Mouse (Mus musculus): ENCODE measurements around the gene Gng10. TPM values are rescaled to one million over a fixed set of nuclear protein-coding genes. Genes with fewer than 3 reads are reported as not detected.

Gene Gng10
- total RNA-seq, 2 experiments from 2014 or later: 58.5 to 82.0 TPM

GRCm38 (mm10) chr4:59009696-59010095 lies 25.2 kb upstream of the Gng10 start:
- ATAC-seq (replicated peaks; ENCODE audit: low FRiP score, low TSS enrichment, poor library complexity, severe bottlenecking): no peak

GRCm38 (mm10) chr4:59011446-59011845 lies 23.4 kb upstream of the Gng10 start:
- peak; percentile 56 for ATAC-seq (replicated peaks; ENCODE audit: low FRiP score, low TSS enrichment, poor library complexity, severe bottlenecking)

DNA sequence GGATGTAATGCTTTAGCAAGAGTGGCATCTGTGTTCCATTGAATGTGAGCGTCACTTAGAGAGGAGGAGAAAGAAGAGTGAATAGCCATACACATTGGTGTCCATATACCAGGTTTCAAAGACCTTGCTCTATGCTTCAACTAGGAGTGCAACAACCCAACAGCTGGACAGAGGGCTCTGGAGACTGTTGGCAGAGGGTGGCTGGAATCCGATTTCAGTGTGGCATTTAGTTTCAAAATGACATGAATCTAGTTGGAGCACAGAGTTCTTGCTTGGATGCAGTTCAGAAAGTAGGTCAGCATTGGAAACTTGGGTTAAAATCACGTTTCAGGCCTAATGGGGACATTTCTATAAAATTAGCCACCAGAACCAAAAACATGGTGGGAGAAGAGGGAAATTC lies 19.7 kb upstream of the Gng10 start:
- ATAC-seq (replicated peaks; ENCODE audit: low FRiP score, low TSS enrichment, poor library complexity, severe bottlenecking): no peak

GRCm38 (mm10) chr4:59016922-59017321 lies 18.0 kb upstream of the Gng10 start:
- ATAC-seq (replicated peaks; ENCODE audit: low FRiP score, low TSS enrichment, poor library complexity, severe bottlenecking): no peak; the same call in 1 of the 2 replicates

DNA sequence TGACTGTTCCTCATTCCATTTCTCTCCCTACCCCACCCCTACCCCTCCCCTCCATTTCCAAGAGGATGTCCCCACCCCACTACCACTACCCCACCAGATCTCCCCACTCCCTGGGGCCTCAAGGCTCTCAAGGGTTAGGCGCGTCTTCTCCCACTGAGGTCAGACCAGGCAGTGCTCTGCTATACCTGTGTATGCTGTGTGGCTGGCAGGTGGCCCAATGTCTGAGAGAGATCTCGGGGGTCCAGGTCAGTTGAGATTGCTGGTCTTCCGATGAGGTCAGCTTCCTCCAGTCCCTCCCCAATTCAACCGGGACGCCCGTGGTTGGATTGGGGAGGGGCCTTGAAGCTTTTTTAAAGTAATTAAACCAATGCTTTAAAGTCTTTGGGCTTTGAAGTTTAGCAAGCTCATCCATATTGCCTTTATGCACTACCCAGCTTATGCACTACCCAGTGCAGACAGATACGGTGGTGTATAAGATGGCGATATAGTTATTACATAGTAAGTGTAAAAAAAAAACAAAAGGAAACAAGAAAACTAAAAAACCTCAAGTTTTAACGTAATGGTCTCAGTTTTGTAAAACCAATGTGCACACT lies 467 bp upstream of the Gng10 start:
- no peak for ATAC-seq (replicated peaks; ENCODE audit: low FRiP score, low TSS enrichment, poor library complexity, severe bottlenecking)

DNA sequence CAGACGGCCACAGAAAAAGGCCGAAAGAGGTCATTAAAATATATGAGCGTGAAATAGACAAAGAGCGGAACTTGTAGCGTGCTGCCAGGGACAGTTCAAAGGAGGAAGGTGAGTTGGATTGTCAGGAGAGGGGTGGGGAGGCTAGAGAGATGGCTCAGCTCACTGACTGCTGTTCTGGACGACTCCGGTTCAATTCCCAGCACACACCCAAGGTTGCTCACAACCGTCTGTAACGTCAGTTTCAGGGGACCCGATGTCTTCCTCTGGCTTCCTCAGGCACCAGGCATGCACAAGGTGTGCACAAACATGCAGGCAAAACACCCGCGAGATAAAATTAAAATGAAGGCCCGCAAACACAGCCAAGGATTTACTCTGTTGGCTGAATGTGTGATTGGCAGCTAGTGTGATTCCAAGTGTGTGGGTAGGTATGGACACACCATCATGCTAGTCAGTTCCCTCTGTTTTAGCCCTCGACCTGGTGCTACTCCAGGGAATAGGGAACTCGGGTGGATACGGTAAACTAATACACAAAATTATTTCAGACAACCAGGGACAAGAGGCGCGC lies 980 bp downstream of the Gng10 start:
- ATAC-seq (replicated peaks; ENCODE audit: low FRiP score, low TSS enrichment, poor library complexity, severe bottlenecking): no peak

DNA sequence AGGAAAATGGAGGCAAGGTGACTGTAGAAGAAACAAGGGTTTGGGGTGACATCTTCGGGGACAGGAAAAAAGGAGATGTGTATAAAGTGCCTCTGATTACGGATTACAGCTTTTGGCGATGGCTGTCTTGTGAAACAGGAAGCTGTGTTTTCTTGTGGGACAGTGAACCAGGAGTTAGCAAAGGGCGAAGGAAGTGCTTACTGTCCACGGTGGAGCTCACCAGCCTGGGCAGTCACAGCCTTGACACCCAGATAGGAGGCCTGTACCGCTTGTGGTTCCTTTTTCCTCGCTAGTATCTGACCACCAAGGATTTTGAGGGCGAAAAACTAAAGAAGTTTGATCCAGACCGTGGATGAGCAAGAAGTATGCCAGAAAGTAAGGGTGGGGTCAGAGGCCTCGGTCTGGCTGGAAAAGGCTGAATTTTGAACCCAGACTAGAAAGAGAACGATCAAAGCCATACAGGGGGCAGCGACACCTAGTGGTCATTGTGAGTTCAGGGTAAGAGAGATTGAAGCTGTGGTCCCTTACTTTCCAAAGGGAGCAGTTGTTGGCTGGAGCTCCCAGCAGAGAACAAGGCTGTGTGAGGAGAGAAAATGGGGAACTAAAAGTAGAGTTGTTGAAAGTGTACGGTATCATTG lies 1.7 kb downstream of the Gng10 start:
- ATAC-seq (replicated peaks; ENCODE audit: low FRiP score, low TSS enrichment, poor library complexity, severe bottlenecking): peak; percentile 60

DNA sequence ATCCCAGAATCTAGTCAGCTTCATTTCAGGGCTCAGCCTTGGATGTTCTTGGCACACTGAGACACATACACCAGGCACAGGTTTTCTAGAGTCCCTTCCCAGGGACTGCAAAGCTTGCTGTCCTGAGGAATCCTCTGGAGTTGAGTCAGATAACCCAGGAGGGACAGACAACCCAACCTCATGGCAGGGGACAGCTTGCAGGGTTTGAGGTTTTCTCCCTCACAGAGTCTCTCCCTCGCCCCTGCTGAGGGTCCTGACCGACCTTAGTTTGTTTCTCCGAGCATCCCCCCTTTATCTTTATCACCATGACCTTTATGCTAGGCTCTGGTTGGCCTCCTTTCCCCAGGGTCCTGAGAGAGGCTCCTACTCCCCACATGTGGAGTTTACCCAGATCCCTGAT lies 2.6 kb downstream of the Gng10 start:
- ATAC-seq (replicated peaks; ENCODE audit: low FRiP score, low TSS enrichment, poor library complexity, severe bottlenecking): no peak

GRCm38 (mm10) chr4:59040397-59041287 lies 5.8 kb downstream of the Gng10 start:
- 0 out of 2 replicates have a peak, but pooled peaks have one; percentile 38 for ATAC-seq (replicated peaks; ENCODE audit: low FRiP score, low TSS enrichment, poor library complexity, severe bottlenecking)

DNA sequence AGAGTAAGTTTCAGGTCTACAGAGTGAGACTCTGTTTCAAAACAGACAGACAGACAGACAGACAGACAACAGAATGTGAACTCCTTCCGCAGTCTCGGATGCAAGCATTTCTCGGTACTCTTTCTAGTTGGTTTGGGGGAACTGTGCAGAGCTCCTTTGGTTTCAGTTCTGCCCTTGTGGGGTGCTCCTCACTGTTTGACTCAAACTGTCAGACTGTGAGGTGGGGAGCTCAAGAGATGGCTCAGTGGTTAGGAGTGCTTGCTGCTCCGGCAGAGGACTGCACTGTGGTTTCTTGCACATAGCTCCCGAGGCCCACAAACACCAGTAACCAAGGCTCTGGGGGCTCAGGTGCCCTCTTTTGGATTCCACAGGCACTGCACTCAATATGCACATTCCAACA lies 8.2 kb downstream of the Gng10 start:
- no peak for ATAC-seq (replicated peaks; ENCODE audit: low FRiP score, low TSS enrichment, poor library complexity, severe bottlenecking)

DNA sequence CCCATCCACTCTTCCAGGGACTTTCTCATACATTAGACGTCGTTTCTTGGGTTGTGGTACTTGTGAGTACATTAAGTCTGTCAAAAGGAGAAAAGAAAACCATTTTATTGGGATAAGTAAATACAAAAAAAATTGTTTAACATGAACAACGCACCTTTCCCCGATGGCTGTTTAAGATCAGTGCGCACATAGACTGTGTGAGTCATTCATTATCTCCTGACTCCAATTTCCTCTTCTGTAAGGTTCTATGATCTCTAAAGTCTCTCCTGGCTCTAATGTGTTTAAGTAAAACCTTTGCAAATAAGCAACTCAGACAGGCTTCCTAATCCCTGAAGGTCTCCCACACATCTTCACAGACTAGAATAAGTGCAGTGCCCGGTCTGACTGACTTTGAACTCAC lies 9.0 kb downstream of the Gng10 start:
- no peak for ATAC-seq (replicated peaks; ENCODE audit: low FRiP score, low TSS enrichment, poor library complexity, severe bottlenecking)

DNA sequence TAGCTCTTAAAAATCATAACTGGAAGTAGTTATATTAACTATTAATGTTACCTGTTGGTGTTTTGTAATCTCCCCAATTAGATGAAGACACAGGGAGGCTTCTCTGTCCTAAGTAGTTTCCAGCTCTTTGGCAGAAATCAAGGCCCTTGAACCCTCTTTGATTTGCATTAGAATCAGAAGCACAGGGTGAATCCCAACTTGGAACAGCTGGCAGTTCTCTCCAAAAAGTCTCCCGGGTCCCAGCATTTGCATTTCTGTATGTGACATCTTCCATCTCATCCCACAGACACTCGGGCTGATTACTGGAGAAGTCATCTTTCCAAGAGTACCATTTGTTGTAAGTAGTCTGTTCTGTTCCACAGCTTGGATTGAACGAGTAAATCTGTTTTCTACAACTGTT lies 12.3 kb downstream of the Gng10 start:
- ATAC-seq (replicated peaks; ENCODE audit: low FRiP score, low TSS enrichment, poor library complexity, severe bottlenecking): no peak

- ATAC-seq (replicated peaks; ENCODE audit: low FRiP score, low TSS enrichment, poor library complexity, severe bottlenecking): 0 out of 2 replicates have a peak, but pooled peaks have one; percentile 47
These were observed 16.2 kb downstream of the Gng10 start for GRCm38 (mm10) chr4:59051081-59051480.

DNA sequence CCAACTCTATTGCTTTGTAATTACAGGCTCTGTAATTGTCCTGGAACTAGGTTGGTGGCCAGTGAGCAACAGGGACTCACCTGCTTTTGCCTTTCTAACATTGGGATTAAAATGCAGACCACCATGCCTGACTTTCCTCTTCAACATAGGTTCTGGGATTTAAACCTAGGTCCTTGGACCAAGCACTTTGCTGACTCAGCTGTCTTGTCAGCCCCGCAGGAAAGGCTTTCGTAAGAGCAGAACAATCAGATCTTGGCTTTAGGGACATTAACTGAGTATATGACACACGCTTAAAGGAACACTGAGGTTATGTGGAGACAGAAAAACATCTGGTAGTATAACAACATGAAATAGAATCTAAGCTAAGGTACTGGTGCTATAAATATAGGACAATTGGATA lies 23.0 kb downstream of the Gng10 start:
- no peak for ATAC-seq (replicated peaks; ENCODE audit: low FRiP score, low TSS enrichment, poor library complexity, severe bottlenecking)

- ATAC-seq (replicated peaks; ENCODE audit: low FRiP score, low TSS enrichment, poor library complexity, severe bottlenecking): no peak
These were observed 27.6 kb downstream of the Gng10 start for GRCm38 (mm10) chr4:59062526-59062925.

- ATAC-seq (replicated peaks; ENCODE audit: low FRiP score, low TSS enrichment, poor library complexity, severe bottlenecking): no peak
These were observed 34.4 kb downstream of the Gng10 start for GRCm38 (mm10) chr4:59069276-59069675.

- no peak for ATAC-seq (replicated peaks; ENCODE audit: low FRiP score, low TSS enrichment, poor library complexity, severe bottlenecking)
These were observed 48.5 kb downstream of the Gng10 start for GRCm38 (mm10) chr4:59083430-59083829.

DNA sequence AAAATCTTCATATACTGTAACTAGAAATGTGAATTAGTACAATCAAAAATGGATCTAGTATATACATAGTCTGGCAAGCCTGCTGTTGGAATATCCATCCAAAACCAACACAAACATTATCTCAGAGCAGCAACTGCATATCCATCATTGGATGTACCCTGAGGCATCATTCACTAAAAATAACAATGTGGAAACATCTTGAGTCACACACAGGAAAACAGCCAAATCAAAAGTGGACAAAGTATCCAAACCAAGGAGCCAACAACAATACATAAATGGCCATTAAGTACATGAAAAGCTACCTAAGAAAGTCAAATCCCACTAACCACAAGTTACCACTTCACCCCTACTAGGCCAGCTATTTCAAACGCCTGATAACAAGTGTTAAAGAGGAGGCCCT lies 54.5 kb downstream of the Gng10 start:
- no peak for ATAC-seq (replicated peaks; ENCODE audit: low FRiP score, low TSS enrichment, poor library complexity, severe bottlenecking)
